Mouse (Mus musculus) heart, embryonic 16.5 days (tissue): Measurements from ENCODE around the gene Iqschfp. TPM values are rescaled to one million over a fixed set of nuclear protein-coding genes. Genes with fewer than 3 reads are reported as not detected.

Experiments
- ATAC-seq: fragments of 200-750 bp; cut with Nextera tagmentation; replicated peaks from 2 replicates; pipeline ENCODE4 v1.8.0; 2017; ENCODE audit warnings: moderate number of reproducible peaks; ENCODE audit not compliant: insufficient read depth, low FRiP score; ENCODE audit errors: extremely low read depth
- H3K27ac ChIP-seq: fragments of 300-500 bp; sonication (generic); 2 replicates; pipeline ENCODE4 v1.5.1; 2014; ENCODE audit warnings: mild to moderate bottlenecking, low read length, control low read depth, moderate library complexity
- H3K27me3 ChIP-seq: fragments of 300-500 bp; sonication (generic); 2 replicates; pipeline ENCODE4 v1.6.1; 2014; ENCODE audit warnings: low read length, mixed read lengths; ENCODE audit not compliant: control insufficient read depth, insufficient read depth
- H3K36me3 ChIP-seq: fragments of 300-500 bp; sonication (generic); 2 replicates; pipeline ENCODE4 v1.6.1; 2014; ENCODE audit not compliant: control insufficient read depth, insufficient read depth
- H3K4me1 ChIP-seq: fragments of 300-500 bp; sonication (generic); 2 replicates; pipeline ENCODE4 v1.6.1; 2014; ENCODE audit warnings: low read length, mixed read lengths; ENCODE audit not compliant: control insufficient read depth, insufficient read depth
- H3K4me2 ChIP-seq: fragments of 300-500 bp; sonication (generic); 2 replicates; pipeline ENCODE4 v1.6.1; 2014; ENCODE audit warnings: low read depth, mild to moderate bottlenecking, control low read depth, low read length
- H3K4me3 ChIP-seq: fragments of 300-500 bp; sonication (generic); 2 replicates; pipeline ENCODE4 v1.5.1; 2014; ENCODE audit warnings: mild to moderate bottlenecking, control low read depth, low read length
- H3K9ac ChIP-seq: fragments of 300-500 bp; sonication (generic); 2 replicates; pipeline ENCODE4 v1.6.1; 2014; ENCODE audit warnings: low read length, control low read depth
- H3K9me3 ChIP-seq: fragments of 300-500 bp; sonication (generic); replicated peaks from 2 replicates; pipeline ENCODE4 v1.6.1; 2016; ENCODE audit warnings: low read length; ENCODE audit not compliant: control insufficient read depth
- WGBS: fragments of 180-500 bp; shearing (Covaris S2); extraction: QIAGEN DNeasy Blood & Tissue Kit; methylation state at CpG from one replicate; pipeline ENCODE4 v1.1.7; 2014; 5-methylcytosine and 5-hydroxymethylcytosine counted together
- polyA plus RNA-seq: library from polyadenylated mRNA; unstranded; fragments of >200 nt; fragmentation: Nextera tagmentation; extraction: Ambion mirVana; gene quantifications from 2 replicates; pipeline ENCODE4 v1.2.1, GENCODE M21; 2015

Iqschfp gene
- polyA plus RNA-seq, 1 experiment from 2014 or later, result not detected

GRCm38 (mm10) chr3:68510872-68511271, 618.8 kb downstream of the Iqschfp start:
- Histone ChIP-seq H3K4me3 (no peak overlapping the region), H3K36me3 (no peaks in the 10 kb centered on the region), H3K27ac (no peak overlapping the region), H3K27me3 (no peaks in the 10 kb centered on the region), H3K9me3 (no peaks in the 10 kb centered on the region), H3K4me2 (no peak overlapping the region), H3K4me1 (peaks cover 42% of the 10 kb centered on the region), H3K9ac (no peak overlapping the region)
- ATAC-seq, result no peak
- WGBS, result 62% methylated on average over 5 of the region's 5 CpGs

GRCm38 (mm10) chr3:68511744-68512143, 619.7 kb downstream of the Iqschfp start:
- H3K4me1 ChIP-seq, result peaks cover 43% of the 10 kb centered on the region
- 70% methylated on average over 4 of the region's 4 CpGs for WGBS
- H3K9me3 ChIP-seq, result no peaks in the 10 kb centered on the region
- ATAC-seq, result no peak
- H3K27ac ChIP-seq, result no peak overlapping the region
- no peak overlapping the region for H3K9ac ChIP-seq
- no peaks in the 10 kb centered on the region for H3K27me3 ChIP-seq
- H3K4me3 ChIP-seq, result no peak overlapping the region
- no peak overlapping the region for H3K4me2 ChIP-seq
- no peaks in the 10 kb centered on the region for H3K36me3 ChIP-seq

GRCm38 (mm10) chr3:68512327-68512726, 620.3 kb downstream of the Iqschfp start:
- WGBS, result 81% methylated on average over 11 of the region's 11 CpGs
- no peaks in the 10 kb centered on the region for H3K27me3 ChIP-seq
- H3K9me3 ChIP-seq, result no peaks in the 10 kb centered on the region
- no peak overlapping the region for H3K4me2 ChIP-seq
- H3K4me1 ChIP-seq, result peaks cover 40% of the 10 kb centered on the region
- no peaks in the 10 kb centered on the region for H3K36me3 ChIP-seq
- no peak overlapping the region for H3K9ac ChIP-seq
- no peak for ATAC-seq
- H3K4me3 ChIP-seq, result no peak overlapping the region
- H3K27ac ChIP-seq, result no peak overlapping the region

GRCm38 (mm10) chr3:68513340-68514119, 621.5 kb downstream of the Iqschfp start:
- H3K27ac ChIP-seq, result no peak overlapping the region
- no peaks in the 10 kb centered on the region for H3K27me3 ChIP-seq
- no peak for ATAC-seq
- WGBS, result 52% methylated on average over 7 of the region's 7 CpGs
- no peaks in the 10 kb centered on the region for H3K9me3 ChIP-seq
- peaks cover 35% of the 10 kb centered on the region for H3K4me1 ChIP-seq
- no peaks in the 10 kb centered on the region for H3K36me3 ChIP-seq
- H3K4me3 ChIP-seq, result no peak overlapping the region
- H3K9ac ChIP-seq, result no peak overlapping the region
- no peak overlapping the region for H3K4me2 ChIP-seq

DNA sequence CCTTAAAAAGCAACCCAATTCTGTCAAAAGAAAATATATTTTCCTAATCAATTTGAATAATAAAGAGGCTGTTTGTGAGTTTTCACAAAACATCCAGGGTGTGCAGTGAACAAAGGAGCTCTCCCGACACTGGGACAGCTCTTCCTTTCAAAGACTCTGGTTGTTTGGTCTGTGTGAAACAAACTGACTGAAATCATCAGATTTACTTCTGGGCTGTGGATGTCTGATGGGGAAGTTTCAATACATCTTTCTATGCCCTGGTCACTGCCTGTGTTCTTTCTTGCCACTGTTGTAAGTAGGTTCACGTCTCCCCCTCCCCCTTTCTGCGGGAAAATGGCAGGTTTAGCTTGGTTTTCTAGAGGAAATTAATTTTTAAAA, 622.1 kb downstream of the Iqschfp start:
- H3K4me2 ChIP-seq, result no peak overlapping the region
- H3K27me3 ChIP-seq, result no peaks in the 10 kb centered on the region
- no peak overlapping the region for H3K27ac ChIP-seq
- no peak for ATAC-seq
- 83% methylated on average over 3 of the region's 3 CpGs for WGBS
- no peak overlapping the region for H3K9ac ChIP-seq
- no peaks in the 10 kb centered on the region for H3K36me3 ChIP-seq
- H3K9me3 ChIP-seq, result no peaks in the 10 kb centered on the region
- peaks cover 29% of the 10 kb centered on the region for H3K4me1 ChIP-seq
- no peak overlapping the region for H3K4me3 ChIP-seq

DNA sequence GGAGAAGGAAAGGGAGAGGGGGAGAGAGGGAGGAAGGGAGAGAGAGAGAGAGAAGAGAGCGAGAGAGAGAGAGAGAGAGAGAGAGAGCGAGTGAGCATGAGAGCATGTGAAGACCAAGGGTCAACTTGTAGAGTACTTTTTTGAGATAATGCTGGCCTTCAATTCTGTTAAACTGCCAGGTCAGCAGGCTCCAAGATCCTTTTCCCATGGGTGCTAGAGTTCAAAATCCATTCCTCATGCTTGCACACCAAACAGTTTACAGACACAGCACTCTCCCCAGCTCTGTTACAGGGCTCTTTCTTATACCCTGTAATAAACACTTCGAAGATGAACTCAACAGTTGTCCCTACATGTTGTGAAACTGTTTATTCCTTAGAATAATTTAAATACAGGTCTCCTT, 622.7 kb downstream of the Iqschfp start:
- no peak for ATAC-seq
- H3K27me3 ChIP-seq, result no peaks in the 10 kb centered on the region
- H3K36me3 ChIP-seq, result no peaks in the 10 kb centered on the region
- H3K4me3 ChIP-seq, result no peak overlapping the region
- H3K4me2 ChIP-seq, result no peak overlapping the region
- no peak overlapping the region for H3K9ac ChIP-seq
- H3K27ac ChIP-seq, result no peak overlapping the region
- H3K9me3 ChIP-seq, result no peaks in the 10 kb centered on the region
- peaks cover 26% of the 10 kb centered on the region for H3K4me1 ChIP-seq
- 89% methylated on average over 3 of the region's 3 CpGs for WGBS

DNA sequence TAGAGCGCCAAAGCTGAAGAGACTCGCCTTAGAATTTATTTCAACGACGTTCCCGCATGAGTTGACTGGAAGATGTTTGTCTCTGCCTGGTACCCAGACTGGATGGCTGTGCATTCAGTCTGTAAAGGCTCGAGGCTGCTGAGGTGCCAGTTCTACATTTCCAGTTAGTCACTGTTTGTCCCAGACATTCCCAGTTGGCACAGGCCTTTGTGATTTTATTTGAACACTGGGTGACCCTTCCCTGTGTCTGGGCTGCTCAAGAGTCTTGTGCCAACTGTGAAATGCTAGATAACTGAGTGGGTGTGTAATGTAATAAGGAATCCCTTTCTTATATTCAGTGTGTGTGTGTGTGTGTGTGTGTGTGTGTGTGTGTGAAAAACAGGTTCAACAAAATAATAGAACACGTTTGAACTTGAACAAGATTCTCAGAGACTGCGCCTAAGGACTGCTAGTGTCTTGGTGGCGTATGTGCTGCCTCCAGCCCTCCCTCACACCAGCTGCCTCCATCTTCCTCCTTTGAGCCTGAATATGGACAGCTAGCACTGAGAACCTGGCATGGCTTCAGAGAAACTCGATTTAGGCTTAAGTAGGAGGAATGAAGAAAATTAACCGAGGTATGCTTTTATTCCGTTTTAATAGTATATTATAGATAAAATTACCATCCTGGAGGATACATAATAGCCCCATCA, 624.5 kb downstream of the Iqschfp start:
- 73% methylated on average over 12 of the region's 12 CpGs for WGBS
- Histone ChIP-seq H3K4me2 (no peak overlapping the region), H3K4me3 (no peak overlapping the region), H3K9ac (no peak overlapping the region), H3K4me1 (peaks cover 18% of the 10 kb centered on the region), H3K36me3 (no peaks in the 10 kb centered on the region), H3K27ac (no peak overlapping the region), H3K9me3 (no peaks in the 10 kb centered on the region), H3K27me3 (no peaks in the 10 kb centered on the region)
- ATAC-seq, result no peak

- Histone ChIP-seq H3K4me3 (no peak overlapping the region), H3K9ac (no peak overlapping the region), H3K27ac (no peak overlapping the region), H3K4me2 (no peak overlapping the region), H3K27me3 (no peaks in the 10 kb centered on the region), H3K36me3 (no peaks in the 10 kb centered on the region), H3K4me1 (peaks cover 18% of the 10 kb centered on the region), H3K9me3 (no peaks in the 10 kb centered on the region)
- ATAC-seq, result no peak
- 34% methylated on average over 7 of the region's 7 CpGs for WGBS
These were observed 625.2 kb downstream of the Iqschfp start for GRCm38 (mm10) chr3:68517236-68517635.

DNA sequence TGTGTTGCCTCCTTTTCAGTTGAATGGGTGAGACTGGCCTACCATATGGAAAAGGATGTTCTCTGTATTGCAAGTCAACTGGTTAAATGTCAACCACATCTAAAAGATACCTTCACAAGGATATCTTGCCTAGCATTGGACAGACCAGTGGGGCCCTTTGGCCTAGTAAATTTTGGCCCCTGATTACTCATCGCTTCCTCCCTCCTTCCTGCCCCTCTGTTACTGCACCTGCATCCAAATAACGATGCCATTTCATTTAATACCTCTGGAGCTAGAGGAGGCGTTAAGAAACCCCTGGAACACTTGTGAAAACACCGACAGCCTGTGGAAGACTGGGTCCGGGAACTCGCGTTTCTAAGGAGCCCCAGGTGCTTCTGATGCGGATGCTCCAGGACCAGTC, 626.0 kb downstream of the Iqschfp start:
- no peaks in the 10 kb centered on the region for H3K9me3 ChIP-seq
- no peak for ATAC-seq
- WGBS, result 86% methylated on average over 8 of the region's 8 CpGs

More for the DNA sequence above, 626.0 kb downstream of the Iqschfp start:
- Histone ChIP-seq H3K27ac (no peak overlapping the region), H3K36me3 (no peaks in the 10 kb centered on the region), H3K4me2 (no peak overlapping the region), H3K9ac (no peak overlapping the region), H3K4me3 (no peak overlapping the region), H3K27me3 (no peaks in the 10 kb centered on the region), H3K4me1 (peaks cover 16% of the 10 kb centered on the region)
